Mouse (Mus musculus) bone marrow, adult 2 months (tissue): ENCODE results near the gene Hadh. TPM values are rescaled to one million over a fixed set of nuclear protein-coding genes. Genes with fewer than 3 reads are reported as not detected.

Experiments used
- H3K27ac ChIP-seq: fragments of 200-500 bp; 2 replicates; pipeline ENCODE4 v1.5.1; 2012; ENCODE audit warnings: low read depth, mild to moderate bottlenecking, control low read depth, inconsistent platforms, low read length; ENCODE audit not compliant: control insufficient read depth, poor library complexity, insufficient read depth
- H3K4me1 ChIP-seq: fragments of 200-500 bp; 2 replicates; pipeline ENCODE4 v1.6.1; 2011; ENCODE audit warnings: low read length; ENCODE audit not compliant: control insufficient read depth, insufficient read depth
- H3K4me3 ChIP-seq: fragments of 200-500 bp; replicated peaks from 2 replicates; pipeline ENCODE3; 2011; ENCODE audit warnings: mild to moderate bottlenecking, low read depth, low read length, control low read depth; ENCODE audit not compliant: control insufficient read depth
- CTCF ChIP-seq: fragments of 200-500 bp; IDR thresholded peaks from 2 replicates; pipeline ENCODE4 v1.5.1; 2011; ENCODE audit warnings: low read length, control low read depth; ENCODE audit not compliant: control insufficient read depth, insufficient read depth
- POLR2A ChIP-seq: fragments of 200-500 bp; IDR thresholded peaks from 2 replicates; pipeline ENCODE4 v1.6.1; 2011; ENCODE audit warnings: low read depth, mild to moderate bottlenecking, control low read depth, low read length, borderline replicate concordance; ENCODE audit not compliant: control insufficient read depth
- WGBS: fragments of 180-500 bp; shearing (Covaris S2); methylation state at CpG from one replicate; pipeline ENCODE4 v1.1.7; 2018; 5-methylcytosine and 5-hydroxymethylcytosine counted together
- polyA plus RNA-seq: library from polyadenylated mRNA; stranded (reverse); fragments of >200 nt; gene quantifications from 2 replicates; pipeline ENCODE4 v1.2.4, GENCODE M21; 2011; ENCODE audit warnings: low replicate concordance; ENCODE audit not compliant: missing spikeins, insufficient read depth, insufficient read length

Hadh gene
- polyA plus RNA-seq, 1 experiment = 22.7 TPM

DNA sequence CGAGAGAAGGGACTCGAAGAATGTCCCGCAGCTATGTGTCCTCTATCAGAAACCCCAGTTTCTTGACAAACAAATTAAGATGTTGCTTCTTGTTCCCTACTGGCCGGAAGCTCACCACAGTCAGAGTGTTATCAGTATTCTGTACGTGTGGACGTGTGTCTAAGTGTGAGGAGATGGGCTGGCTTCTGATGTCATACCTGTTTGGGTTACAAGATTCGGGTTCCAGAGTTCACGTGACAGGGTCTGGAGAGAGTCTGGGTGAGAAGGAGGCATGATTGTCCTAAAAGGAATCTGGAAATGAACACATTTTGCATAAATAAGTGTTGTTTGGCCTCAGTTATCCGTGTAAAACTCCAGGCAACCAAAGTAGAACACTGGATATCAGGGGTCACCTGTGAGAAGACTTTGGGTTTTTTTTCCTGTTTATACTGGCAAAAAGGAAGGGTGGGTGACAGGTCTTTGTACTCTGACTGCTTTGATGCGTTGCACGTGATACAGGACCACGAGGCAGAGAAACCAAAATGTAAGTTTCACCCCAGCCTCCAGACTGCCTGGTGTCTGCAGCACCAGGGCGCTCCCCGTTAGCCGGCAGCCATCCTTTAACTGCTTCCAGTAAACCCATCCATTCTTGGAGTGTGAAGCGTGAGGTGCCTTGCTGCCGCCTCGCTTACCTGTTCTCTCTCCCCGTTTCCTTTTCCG is 72.2 kb downstream of the Hadh start:
- 82% methylated on average over 20 of the region's 20 CpGs for WGBS
- no peak overlapping the region for H3K4me3 ChIP-seq
- H3K27ac ChIP-seq = no peak overlapping the region
- no peaks in the 10 kb centered on the region for H3K4me1 ChIP-seq
- no peak for TF ChIP-seq POLR2A
- TF ChIP-seq CTCF = no peak

DNA sequence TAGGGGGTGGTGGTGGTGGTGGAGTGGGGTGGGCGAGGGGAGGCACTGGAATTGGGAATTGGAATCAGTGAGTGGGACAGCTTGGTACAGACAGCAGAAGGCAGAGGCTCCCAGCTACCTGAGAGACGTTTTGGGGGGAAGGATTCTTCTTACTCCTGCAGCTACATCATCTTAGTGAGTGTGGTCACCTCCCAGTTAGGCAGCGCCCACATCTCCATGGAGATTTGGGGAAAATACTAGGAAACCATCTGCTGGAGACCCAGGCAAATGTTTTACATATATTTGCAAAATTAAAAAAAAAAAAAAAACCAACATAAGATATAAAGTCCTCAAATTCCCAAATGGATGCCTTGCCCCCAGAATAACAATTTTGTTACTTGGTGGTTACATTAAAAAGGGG is 72.9 kb downstream of the Hadh start:
- WGBS = 64% methylated on average over 3 of the region's 3 CpGs
- TF ChIP-seq POLR2A = no peak
- TF ChIP-seq CTCF = no peak
- no peaks in the 10 kb centered on the region for H3K4me1 ChIP-seq
- no peak overlapping the region for H3K27ac ChIP-seq
- no peak overlapping the region for H3K4me3 ChIP-seq

DNA sequence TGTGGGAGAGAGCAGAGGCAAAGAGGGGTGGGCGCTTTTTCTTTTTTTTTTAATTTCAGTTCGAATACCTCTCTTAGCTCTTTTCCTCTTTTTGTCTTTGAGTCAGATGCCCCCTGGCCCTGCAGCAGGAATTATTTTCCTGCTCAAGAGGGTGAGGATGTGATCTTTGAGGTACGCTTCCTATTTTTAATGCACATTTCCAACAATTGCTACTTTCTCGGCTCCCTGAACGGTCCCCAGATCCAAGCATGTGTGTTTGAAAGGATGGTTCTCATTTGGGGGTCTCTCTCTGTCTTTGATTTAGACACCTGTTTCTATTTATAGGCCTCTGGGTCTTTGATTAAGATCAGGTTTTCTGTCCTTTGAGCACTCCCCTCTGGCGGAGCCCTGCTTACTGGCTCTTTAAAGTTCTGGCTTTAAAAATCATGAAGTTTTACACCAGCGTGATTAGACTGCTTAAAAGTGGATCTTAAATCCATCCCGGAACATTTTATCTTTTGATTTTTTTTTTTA is 75.3 kb downstream of the Hadh start:
- whole genome bisulfite sequencing = 82% methylated on average over 8 of the region's 8 CpGs
- Histone ChIP-seq H3K4me1 (no peaks in the 10 kb centered on the region), H3K27ac (no peak overlapping the region), H3K4me3 (no peak overlapping the region)
- TF ChIP-seq CTCF (no peak), POLR2A (no peak)

DNA sequence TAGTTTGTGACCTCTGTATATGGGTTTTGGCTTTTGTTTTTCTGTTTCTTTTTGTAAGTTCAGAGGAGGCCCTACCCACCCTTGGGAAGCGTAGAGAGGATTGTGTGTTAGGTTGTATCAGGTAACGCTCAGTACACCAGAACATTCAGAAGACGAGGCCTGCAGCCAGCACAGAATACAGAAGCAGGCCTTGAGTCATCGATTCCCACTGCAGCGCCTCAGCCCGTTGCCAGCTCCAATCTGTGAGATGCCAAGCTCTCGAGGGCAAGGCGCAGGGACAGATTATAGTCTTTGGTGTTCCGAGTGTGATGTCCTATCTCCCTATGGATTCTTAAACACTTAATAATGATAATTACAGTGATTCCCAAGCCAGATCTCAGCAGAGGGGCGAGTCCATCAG is 75.9 kb downstream of the Hadh start:
- TF ChIP-seq POLR2A (no peak), CTCF (no peak)
- Histone ChIP-seq H3K4me3 (no peak overlapping the region), H3K4me1 (no peaks in the 10 kb centered on the region), H3K27ac (no peak overlapping the region)
- 79% methylated on average over 10 of the region's 10 CpGs for WGBS

DNA sequence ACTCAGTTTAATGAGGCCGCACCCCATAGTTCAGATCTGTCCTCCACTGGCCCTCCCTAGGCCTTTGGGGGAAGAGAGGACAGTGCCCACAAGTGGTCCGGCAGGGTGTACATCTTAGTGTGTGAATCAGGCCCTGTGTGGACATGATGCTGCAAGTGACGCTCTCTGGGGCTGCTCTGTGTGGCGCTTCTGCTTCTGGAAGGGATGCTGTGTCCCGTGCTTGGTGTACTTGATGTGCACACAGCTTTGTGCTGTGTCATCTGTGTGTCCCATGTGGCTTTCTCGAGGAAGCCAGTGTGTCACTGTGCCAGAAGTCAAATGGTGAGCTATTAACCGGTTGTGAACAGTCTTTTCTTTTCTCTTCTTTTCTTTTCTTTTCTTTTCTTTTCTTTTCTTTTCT is 80.4 kb downstream of the Hadh start:
- H3K4me3 ChIP-seq = no peak overlapping the region
- 71% methylated on average over 7 of the region's 7 CpGs for WGBS
- no peak overlapping the region for H3K27ac ChIP-seq
- no peaks in the 10 kb centered on the region for H3K4me1 ChIP-seq
- TF ChIP-seq CTCF (no peak), POLR2A (no peak)

DNA sequence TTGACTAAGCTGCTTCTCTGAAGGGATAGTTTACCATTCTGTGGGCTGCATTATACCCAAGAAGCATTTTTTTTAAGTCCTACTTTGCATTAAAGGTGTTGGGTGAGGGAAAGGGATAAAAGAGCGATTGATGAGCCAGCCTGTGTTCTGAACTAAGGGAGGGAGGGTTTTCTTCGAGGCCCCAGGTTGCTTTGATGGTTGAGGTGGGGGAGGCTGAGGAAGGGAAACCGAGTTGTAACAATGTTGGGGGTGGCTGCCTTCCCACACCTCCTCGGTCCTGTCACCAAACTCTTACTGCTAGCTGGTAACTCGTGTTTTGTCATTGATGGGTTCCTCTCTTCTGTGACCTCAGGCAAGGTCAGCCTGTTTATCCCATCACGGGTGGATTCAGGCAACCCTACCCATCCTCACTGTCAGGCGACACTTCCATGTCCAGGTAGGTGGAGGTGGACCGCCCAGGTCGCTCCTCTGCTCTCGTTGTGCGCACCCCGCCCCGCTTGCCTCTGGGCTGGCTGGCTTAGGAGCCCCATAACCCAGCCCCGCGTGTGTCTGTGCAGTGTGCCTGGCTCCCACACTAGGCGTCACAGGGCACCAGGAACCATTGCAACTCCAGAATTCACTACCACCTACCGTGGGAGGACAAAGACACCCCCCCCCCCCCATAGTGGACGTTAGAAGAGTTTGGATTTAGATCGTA is 81.1 kb downstream of the Hadh start:
- no peak for TF ChIP-seq CTCF
- TF ChIP-seq POLR2A = no peak
- Histone ChIP-seq H3K4me3 (no peak overlapping the region), H3K27ac (no peak overlapping the region), H3K4me1 (no peaks in the 10 kb centered on the region)
- 81% methylated on average over 19 of the region's 19 CpGs for whole genome bisulfite sequencing

DNA sequence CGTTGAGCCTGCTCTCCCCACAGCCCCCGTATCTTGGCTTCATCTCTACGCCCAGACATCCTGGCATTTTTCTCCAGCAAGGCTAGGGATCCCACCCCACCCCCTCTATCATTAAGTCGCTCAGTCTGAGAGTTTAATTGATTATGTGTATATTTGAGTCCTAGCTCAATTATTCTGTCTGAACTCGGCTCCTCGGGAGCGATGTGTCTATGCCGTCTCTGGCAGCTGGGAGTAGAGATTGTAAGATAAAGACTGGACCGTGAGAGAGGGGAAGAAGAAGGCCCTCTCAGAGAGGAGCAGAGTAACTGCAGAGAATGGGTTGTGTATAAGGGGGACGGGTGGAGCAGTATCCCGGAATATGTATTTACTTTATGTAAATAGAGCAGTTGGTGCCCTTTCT is 81.7 kb downstream of the Hadh start:
- Histone ChIP-seq H3K27ac (no peak overlapping the region), H3K4me3 (no peak overlapping the region), H3K4me1 (no peaks in the 10 kb centered on the region)
- 60% methylated on average over 11 of the region's 11 CpGs for WGBS
- no peak for TF ChIP-seq POLR2A
- TF ChIP-seq CTCF = no peak

DNA sequence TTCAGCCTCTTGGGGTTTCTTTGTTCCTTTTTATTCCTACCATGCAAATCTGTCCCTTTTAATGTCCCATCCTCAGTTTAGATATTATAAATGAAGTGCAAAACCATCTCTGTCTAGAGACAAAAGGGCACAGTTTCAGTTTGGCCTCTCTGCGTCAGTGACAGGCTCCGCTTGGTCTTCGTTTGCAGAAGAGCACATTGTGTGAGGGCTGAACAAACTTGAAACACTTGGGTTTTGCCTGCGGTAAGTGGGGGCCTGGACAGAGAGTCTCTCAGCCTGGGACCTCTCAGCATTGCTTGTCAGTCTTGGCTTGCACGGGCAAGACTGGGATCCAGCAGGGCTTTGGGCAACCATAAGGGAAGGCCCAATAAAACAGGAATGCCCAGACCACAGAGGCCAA is 85.7 kb downstream of the Hadh start:
- H3K4me1 ChIP-seq = no peaks in the 10 kb centered on the region; the same call in 1 of the 2 replicates
- no peak overlapping the region for H3K4me3 ChIP-seq
- WGBS = 82% methylated on average over 5 of the region's 5 CpGs
- TF ChIP-seq CTCF (no peak), POLR2A (no peak)
- no peak overlapping the region for H3K27ac ChIP-seq

Other genes starting within 250 kb of the Hadh start
- gene Lef1, start 161.6 kb downstream of the Hadh start, polyA plus RNA-seq = 3.0 and 4.3 TPM in 2 replicates
- gene Cyp2u1, start 31.1 kb upstream of the Hadh start, polyA plus RNA-seq = 0.36 and 1.1 TPM in 2 replicates
- 2.1 and 6.6 TPM in 2 replicates for gene Sgms2, start 219.3 kb upstream of the Hadh start, polyA plus RNA-seq